Mouse (Mus musculus): ENCODE results near the gene Fscn2. TPM values are rescaled to one million over a fixed set of nuclear protein-coding genes. Genes with fewer than 3 reads are reported as not detected.

Gene Fscn2
- polyA plus RNA-seq, 1 experiment = not detected

DNA sequence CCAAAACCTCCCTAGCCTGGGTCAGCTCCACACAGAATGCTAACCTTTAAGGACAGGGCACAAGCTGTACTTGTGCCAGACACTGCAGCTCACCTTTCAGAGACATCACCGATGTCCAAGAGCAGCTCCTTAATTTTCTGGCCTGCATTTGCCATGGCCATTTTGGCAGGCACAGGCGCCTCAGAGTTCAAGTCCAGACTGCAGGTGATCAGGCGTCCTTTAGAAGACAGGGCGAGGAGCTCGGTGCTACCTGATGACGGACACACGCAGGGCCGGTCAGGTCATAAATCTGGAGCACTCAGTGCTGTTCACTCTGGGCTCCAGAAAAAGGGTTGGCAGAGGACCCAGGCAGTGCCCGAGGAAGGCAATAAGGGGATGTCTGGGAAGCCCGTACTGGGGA, 14.0 kb downstream of the Fscn2 start:
- Histone ChIP-seq H3K27ac (ENCODE audit: control insufficient read depth, insufficient read depth, low read depth, low read length, poor library complexity) (no peak overlapping the region), H3K4me3 (replicated peaks; ENCODE audit: control insufficient read depth, low read depth, low read length) (no peak overlapping the region), H3K4me1 (ENCODE audit: control insufficient read depth, insufficient read depth, low read length) (no peaks in the 10 kb centered on the region; the same call in 1 of the 2 replicates)
- TF ChIP-seq POLR2A (IDR thresholded peaks at IDR 0.05; ENCODE audit: borderline replicate concordance, control insufficient read depth, low read depth, low read length) = no peak
- no peak for TF ChIP-seq CTCF (IDR thresholded peaks at IDR 0.05; ENCODE audit: control insufficient read depth, insufficient read depth, low read length)
- whole genome bisulfite sequencing = 92% methylated on average over 10 of the region's 10 CpGs

DNA sequence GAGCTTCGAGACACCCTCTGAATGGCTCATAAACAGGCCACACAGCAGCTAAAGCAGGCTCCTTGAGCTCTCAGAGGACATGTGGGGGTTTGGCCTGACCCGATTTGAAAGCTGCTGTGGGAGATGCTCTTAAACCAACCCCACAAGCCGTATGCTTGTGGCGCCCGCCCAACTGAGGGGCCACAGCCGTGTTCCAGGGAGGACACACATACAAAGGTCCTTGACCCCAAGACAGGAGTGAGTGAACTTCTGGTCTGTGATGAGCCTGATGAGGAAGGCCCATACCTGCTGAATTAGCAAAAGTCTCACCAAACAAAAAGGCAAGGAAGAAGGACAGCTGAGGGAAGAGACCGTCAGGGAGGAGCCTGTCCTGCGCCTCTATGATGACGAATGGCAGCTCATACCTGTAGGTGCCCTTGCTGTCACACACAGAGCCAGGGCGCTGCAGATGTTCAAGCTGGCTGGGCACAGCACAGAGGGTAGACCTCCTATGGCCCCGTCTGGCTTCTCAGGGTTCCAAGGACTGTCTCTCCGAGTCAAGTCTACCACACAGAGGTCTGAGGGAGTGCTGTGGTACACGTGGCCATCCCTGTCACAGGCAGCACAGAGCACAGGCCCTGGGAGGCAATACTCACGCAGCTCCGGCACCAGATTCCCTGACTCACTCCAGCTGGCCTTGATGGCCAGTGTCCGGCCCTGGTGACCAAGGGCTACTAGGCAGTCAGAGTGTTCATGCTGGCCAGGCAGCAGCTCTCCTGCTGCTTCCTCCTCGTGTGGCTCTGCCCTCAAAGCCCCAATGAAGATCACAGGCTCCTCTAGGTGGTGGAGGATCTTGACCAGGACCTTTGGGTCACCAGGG, 15.2 kb downstream of the Fscn2 start:
- TF ChIP-seq CTCF (IDR thresholded peaks at IDR 0.05; ENCODE audit: control insufficient read depth, insufficient read depth, low read length) (no peak), POLR2A (IDR thresholded peaks at IDR 0.05; ENCODE audit: borderline replicate concordance, control insufficient read depth, low read depth, low read length) (no peak)
- Histone ChIP-seq H3K4me3 (replicated peaks; ENCODE audit: control insufficient read depth, low read depth, low read length) (no peak overlapping the region), H3K4me1 (ENCODE audit: control insufficient read depth, insufficient read depth, low read length) (no peaks in the 10 kb centered on the region; the same call in 1 of the 2 replicates), H3K27ac (ENCODE audit: control insufficient read depth, insufficient read depth, low read depth, low read length, poor library complexity) (no peak overlapping the region)
- 88% methylated on average over 17 of the region's 17 CpGs for WGBS

DNA sequence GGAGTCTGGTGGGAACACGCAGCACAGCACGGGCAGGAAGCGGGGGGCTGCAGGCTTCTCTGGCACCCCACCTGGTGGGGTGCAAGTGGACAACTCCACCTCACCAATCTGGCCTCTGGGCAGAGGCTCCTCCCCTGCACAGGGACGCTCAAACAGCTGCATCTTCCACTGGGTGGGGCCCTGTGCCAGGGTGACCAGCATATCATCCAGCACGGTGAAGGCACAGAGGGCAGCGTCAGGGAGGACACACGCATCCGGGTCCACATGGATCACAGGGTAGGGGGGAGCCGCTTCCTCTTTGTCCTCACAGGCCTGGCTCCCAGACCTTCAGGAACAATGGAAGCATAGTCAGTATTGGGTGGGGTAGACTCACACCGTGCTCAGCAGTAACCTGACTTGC, 16.0 kb downstream of the Fscn2 start:
- Histone ChIP-seq H3K27ac (ENCODE audit: control insufficient read depth, insufficient read depth, low read depth, low read length, poor library complexity) (no peak overlapping the region), H3K4me1 (ENCODE audit: control insufficient read depth, insufficient read depth, low read length) (no peaks in the 10 kb centered on the region; the same call in 1 of the 2 replicates), H3K4me3 (replicated peaks; ENCODE audit: control insufficient read depth, low read depth, low read length) (peak overlapping the region; percentile 1)
- WGBS = 73% methylated on average over 10 of the region's 10 CpGs
- TF ChIP-seq POLR2A (IDR thresholded peaks at IDR 0.05; ENCODE audit: borderline replicate concordance, control insufficient read depth, low read depth, low read length) = no peak
- TF ChIP-seq CTCF (IDR thresholded peaks at IDR 0.05; ENCODE audit: control insufficient read depth, insufficient read depth, low read length) = no peak

DNA sequence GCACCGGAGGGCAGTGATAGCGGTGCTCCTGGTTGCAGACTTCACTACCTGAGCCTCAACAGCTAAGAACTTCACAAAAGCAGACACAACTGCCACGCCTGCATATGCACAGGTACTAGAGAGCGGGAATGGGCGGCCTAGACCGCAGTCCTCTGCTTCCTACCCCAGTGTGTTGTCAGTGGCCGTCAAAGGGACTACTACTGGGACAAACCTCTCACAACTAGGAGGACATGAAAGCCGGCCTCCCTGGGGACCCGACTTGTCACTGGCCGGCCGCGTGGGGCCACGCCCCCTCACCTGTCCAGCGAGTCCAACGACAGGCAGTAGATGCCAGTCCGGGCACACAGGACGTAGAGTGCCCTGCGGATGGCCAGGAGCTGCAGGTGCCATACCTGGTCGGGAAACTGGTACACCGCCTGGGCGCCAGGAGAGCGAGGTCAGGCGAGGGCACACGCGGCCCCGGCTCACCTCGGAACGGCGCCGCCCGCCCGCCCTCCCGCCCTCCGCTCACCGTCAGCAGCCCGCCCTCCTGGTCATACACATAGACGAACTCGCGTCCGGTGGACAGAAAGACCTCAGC, 16.8 kb downstream of the Fscn2 start:
- Histone ChIP-seq H3K4me1 (ENCODE audit: control insufficient read depth, insufficient read depth, low read length) (no peaks in the 10 kb centered on the region; the same call in 1 of the 2 replicates), H3K27ac (ENCODE audit: control insufficient read depth, insufficient read depth, low read depth, low read length, poor library complexity) (peak overlapping the region; percentile 58; the same call in 1 of the 2 replicates), H3K4me3 (replicated peaks; ENCODE audit: control insufficient read depth, low read depth, low read length) (peak overlapping the region; percentile 93)
- 1% methylated on average over 40 of the region's 40 CpGs for WGBS
- TF ChIP-seq CTCF (IDR thresholded peaks at IDR 0.05; ENCODE audit: control insufficient read depth, insufficient read depth, low read length) (no peak), POLR2A (IDR thresholded peaks at IDR 0.05; ENCODE audit: borderline replicate concordance, control insufficient read depth, low read depth, low read length) (no peak)

DNA sequence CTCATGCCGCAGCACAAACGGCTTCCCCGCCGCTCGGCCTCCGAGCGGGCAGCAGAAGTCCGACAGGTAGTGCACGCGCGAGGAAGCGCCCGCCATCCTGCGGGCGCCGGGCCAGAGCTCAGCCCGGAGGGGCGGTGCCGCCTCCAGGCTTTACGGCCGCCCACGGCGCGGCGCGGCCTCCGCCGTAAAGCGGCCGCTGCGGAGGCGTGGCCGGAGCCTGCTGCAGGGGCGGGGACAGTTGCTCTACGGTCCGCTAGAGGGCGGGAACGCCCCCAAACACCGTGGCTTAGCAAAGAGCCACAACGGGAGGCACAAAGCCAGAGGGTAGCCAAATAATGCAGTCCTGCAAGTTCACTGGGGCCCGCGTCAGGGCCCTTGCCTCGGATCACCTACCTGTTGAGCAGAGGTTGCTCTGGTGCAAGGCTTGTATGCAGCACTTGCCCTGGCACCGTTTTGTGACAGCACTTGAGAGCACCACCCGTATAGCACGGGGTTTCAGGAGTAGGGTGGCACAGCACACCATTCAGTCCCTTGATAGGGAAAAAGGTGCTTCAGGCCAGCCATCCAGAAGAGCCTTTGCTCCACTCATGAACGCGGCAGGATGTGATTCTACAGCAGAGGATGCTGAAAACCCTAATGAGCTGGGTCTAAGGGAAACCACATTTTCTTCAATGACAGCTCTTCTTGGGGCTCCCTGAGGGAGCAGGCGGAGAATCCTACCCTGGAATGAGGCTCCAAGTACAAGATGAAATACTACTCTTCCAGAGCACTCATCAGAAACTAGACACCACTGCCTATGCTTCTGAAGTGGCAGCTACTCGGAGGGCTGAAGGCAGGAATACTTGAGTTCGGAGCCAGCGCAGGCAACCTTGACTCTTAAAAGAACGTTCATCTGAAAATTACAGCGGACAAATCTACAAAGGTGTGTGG, 17.5 kb downstream of the Fscn2 start, which contains the start of gene Faap100:
Faap100 (minus strand) TSS at position 154 of the 930 bp plus-strand sequence.
- 11% methylated on average over 54 of the region's 54 CpGs for WGBS
- Histone ChIP-seq H3K4me1 (ENCODE audit: control insufficient read depth, insufficient read depth, low read length) (no peaks in the 10 kb centered on the region; the same call in 1 of the 2 replicates), H3K4me3 (replicated peaks; ENCODE audit: control insufficient read depth, low read depth, low read length) (peak within 1 kb of the TSS; percentile 93), H3K27ac (ENCODE audit: control insufficient read depth, insufficient read depth, low read depth, low read length, poor library complexity) (peak within 1 kb of the TSS; percentile 58; the same call in 1 of the 2 replicates)
- TF ChIP-seq CTCF (IDR thresholded peaks at IDR 0.05; ENCODE audit: control insufficient read depth, insufficient read depth, low read length) (peak; percentile 64), POLR2A (IDR thresholded peaks at IDR 0.05; ENCODE audit: borderline replicate concordance, control insufficient read depth, low read depth, low read length) (peak; percentile 44; the same call in 1 of the 2 replicates)

DNA sequence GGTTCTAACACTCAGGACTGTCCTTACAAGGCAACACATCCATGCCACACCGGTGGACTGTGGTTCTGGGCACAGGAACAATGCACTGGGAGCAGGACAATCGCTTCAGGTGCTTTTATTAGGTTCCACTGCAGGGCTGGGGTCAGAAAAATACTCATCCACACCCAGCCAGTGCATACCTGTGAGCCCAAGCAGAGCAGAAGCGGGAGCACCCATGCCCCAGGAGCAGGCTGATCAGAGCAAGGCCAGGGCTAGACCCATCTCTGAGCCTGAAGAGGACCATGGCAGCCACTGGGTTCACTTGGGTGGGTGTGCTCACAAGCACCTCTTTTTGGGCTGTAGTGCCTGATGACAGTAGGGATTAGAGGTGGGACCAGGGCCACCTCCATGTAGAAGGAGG, 18.9 kb downstream of the Fscn2 start:
- 92% methylated on average over 3 of the region's 3 CpGs for WGBS
- Histone ChIP-seq H3K4me3 (replicated peaks; ENCODE audit: control insufficient read depth, low read depth, low read length) (no peak overlapping the region), H3K27ac (ENCODE audit: control insufficient read depth, insufficient read depth, low read depth, low read length, poor library complexity) (no peak overlapping the region), H3K4me1 (ENCODE audit: control insufficient read depth, insufficient read depth, low read length) (no peaks in the 10 kb centered on the region; the same call in 1 of the 2 replicates)
- TF ChIP-seq CTCF (IDR thresholded peaks at IDR 0.05; ENCODE audit: control insufficient read depth, insufficient read depth, low read length) = no peak

DNA sequence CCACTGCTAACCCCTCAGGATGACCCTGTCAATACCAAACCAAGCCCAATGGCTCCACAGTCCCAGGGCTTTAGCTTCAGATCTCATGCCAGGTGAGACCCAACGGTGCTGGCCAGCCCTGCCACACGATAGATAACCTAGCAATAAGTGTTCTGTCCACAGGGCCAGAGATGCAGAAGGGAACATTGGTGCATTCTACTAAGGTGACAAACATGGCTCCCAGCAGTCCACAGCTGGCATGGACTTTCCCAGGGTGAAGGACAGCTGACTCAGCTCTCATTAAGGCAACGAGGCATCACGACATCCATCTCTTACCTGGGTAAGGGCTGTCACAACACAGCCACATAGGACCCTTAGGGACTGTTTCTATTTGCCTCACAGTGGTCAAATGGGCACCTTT, 19.8 kb downstream of the Fscn2 start:
- TF ChIP-seq CTCF (IDR thresholded peaks at IDR 0.05; ENCODE audit: control insufficient read depth, insufficient read depth, low read length) = no peak
- TF ChIP-seq POLR2A (IDR thresholded peaks at IDR 0.05; ENCODE audit: borderline replicate concordance, control insufficient read depth, low read depth, low read length) = no peak
- H3K27ac ChIP-seq (ENCODE audit: control insufficient read depth, insufficient read depth, low read depth, low read length, poor library complexity) = no peak overlapping the region
- no peaks in the 10 kb centered on the region; the same call in 1 of the 2 replicates for H3K4me1 ChIP-seq (ENCODE audit: control insufficient read depth, insufficient read depth, low read length)
- 92% methylated on average over 4 of the region's 4 CpGs for WGBS
- H3K4me3 ChIP-seq (replicated peaks; ENCODE audit: control insufficient read depth, low read depth, low read length) = no peak overlapping the region

Measured in bone marrow, adult 2 months (tissue).